Mouse (Mus musculus) E14TG2a.4 (cell line): ENCODE data around the gene Lsg1.

Source experiments
- CTCF ChIP-seq: conservative IDR thresholded peaks from 2 replicates; pipeline ENCODE4 v1.5.1; 2014; ENCODE audit warnings: low read length
- NANOG ChIP-seq: IDR thresholded peaks from 2 replicates; pipeline ENCODE4 v1.6.1; 2014; ENCODE audit warnings: borderline replicate concordance, low read length, mixed read lengths
- POU5F1 ChIP-seq: IDR thresholded peaks from 2 replicates; pipeline ENCODE4 v1.6.1; 2014; ENCODE audit warnings: low read length, borderline replicate concordance

- TF ChIP-seq CTCF (no peak), POU5F1 (no peak), NANOG (no peak)
Measured at GRCm38 (mm10) chr16:30542826-30543225, 44.6 kb downstream of the Lsg1 start.
